Mouse (Mus musculus) adrenal gland, adult 2 months (tissue): ENCODE data around the gene Tomm40. TPM values are rescaled to one million over a fixed set of nuclear protein-coding genes. Genes with fewer than 3 reads are reported as not detected.

ENCODE experiments used
- DNase-seq: peaks from one replicate; pipeline ENCODE4 v3.0.0; 2021
- long read RNA-seq: library from polyadenylated mRNA; stranded (forward); transcript quantifications from one replicate; pipeline ENCODE4 v2.0.0, GENCODE M21; 2021
- polyA plus RNA-seq: library from polyadenylated mRNA; depleted of rRNA; stranded (reverse); fragments of >200 nt; gene quantifications from 2 replicates; pipeline ENCODE4 v1.2.3, GENCODE M21; 2012; rRNA removed
- total RNA-seq, 2 experiments: library from RNA; stranded (reverse); gene quantifications; 2 replicates each; pipeline ENCODE4 v1.2.3; 2021

Gene Tomm40
- 100 to 1,000 TPM; 115 to 143 TPM for total RNA-seq
- polyA plus RNA-seq, result 164 and 165 TPM in 2 replicates
- long read RNA-seq, transcript Tomm40-201 (9 exons, 1,646 nt), result minor isoform, 25 of 227 reads
- long read RNA-seq, transcript Tomm40-202 (10 exons, 1,577 nt), result major isoform, 186 of 227 reads
- long read RNA-seq, partial matches to known transcripts, result 4 of 227 reads
- long read RNA-seq, other reads (novel, unspliced or antisense), result 12 of 227 reads

- peak; percentile 99 for DNase-seq
These were observed at the start of gene Tomm40 for GRCm38 (mm10) chr7:19715239-19716054. Gene Tomm40 (minus strand): TSS chr7:19715438.

- no peak for DNase-seq
These were observed 49.3 kb upstream of the Tomm40 start for GRCm38 (mm10) chr7:19764581-19764980.

DNA sequence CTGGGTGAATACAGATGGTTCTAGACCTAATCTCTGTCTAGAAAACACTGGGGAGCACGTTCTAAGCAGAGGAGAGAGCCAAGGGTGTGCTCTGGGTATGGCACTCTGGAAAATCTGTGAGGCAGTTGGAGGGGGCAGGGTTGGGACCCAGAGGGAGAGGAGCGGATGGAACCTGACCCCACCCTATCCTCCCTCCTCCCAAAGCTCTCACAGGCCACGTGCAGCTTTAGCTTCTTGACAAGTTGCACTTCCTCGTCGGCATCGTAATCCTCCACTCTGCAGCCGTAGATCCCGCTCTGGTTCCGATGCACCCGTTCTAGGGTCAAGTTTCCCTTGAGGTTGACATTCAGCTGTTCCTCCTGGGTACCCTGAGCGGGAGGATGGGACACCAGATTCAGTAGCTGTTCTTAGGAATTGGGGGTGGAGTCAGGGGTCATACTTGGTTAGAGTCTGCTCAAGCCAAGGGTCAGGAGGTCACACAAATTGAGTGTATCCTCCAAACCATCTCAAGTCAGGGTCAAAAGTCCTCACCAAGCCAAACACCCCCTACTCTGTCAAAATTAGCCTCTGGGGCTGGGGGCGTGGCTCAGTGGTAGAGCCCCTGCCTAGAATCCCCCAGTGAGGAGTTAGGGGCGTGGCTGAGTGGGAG lies 48.7 kb upstream of the Tomm40 start:
- no peak for DNase-seq

DNA sequence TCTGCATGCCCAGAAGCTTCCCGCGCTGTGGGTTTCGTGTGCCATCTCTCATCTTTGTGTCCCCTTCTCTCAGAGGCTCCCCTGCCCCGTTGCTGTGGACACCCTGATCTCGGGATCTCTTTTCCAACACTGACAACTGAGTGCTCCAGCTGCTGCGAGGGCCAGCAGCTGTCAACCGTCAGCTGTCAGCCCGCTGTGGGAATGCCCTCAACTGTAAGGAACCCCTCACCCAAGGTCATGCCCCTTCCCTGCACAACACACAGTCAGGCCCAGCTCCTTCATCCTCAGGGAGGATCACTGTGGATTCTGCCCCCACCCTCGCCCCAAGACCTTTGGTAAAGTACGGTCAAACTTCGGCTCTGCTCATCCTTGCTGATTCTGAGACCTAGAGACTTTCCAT lies 47.0 kb upstream of the Tomm40 start:
- no peak for DNase-seq

DNA sequence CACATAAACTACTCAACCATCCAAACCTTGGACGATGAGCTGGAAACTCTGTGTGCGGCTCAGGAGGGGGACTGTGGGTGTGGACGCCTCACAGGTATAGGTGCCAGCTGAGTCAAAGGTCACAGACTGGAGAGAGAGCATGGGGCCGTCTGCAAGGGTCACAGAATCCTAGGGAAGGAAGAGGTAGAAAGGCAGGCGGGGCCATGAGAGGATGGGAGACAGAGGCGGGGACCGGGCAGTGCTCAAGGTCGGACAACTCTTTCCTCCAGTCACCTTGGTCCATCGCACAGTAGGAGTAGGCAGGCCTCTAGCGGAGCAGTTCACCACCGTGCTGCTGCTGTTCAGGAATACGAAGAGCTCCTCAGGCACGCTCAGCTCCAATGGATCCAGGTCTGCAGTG lies 44.8 kb upstream of the Tomm40 start:
- no peak for DNase-seq

GRCm38 (mm10) chr7:19758623-19759022 lies 43.4 kb upstream of the Tomm40 start:
- DNase-seq, result no peak

DNA sequence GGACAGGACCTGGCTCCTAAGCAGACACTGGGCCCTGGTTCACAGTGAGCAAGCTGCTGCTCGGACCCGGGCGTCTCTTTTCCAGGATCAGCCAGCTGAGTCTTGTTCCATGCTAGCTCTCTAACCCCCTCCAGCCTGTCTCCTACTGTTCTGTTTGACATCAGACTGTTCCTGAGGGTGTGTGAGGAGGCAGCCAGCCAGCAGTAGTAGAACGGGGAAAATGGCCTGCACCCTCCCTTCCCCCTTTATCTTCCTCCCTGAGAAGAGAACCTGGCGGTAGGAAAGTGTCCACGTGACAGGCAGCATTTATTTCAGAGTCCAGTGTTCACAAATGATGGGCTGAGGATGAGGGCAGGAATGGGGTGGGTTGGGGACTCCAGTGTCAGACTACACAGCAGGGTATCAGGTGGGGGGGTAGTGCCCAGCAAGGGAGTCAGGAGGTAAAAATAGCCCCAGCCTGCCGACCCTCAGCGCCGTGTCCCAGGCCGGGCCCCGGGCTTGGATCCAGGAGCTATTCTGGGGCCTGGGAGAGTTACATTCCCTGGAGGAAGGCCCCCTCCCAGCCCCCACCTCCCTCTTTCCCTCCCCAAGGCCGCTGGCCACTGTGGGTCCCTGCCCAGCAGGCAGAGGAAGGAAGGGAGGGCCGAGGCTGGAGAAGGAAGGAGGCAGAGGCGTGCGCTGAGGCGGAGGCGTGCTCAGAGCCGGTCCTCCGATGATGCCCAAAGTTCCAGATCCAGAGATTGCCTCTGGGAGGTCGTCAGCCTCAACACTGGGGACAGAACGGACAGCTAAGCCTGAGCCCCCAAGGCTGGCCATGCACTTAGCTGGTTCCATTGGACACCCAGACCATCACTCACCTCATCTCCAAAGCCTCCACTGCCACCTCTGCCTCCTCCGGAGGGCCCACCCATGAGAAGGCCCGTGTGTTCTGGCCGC lies 40.9 kb upstream of the Tomm40 start:
- peak; percentile 82 for DNase-seq

GRCm38 (mm10) chr7:19755008-19755407 lies 39.8 kb upstream of the Tomm40 start:
- DNase-seq, result no peak

GRCm38 (mm10) chr7:19754065-19754464 lies 38.8 kb upstream of the Tomm40 start:
- no peak for DNase-seq

GRCm38 (mm10) chr7:19753587-19753986 lies 38.3 kb upstream of the Tomm40 start:
- DNase-seq, result peak; percentile 44

- no peak for DNase-seq
These were observed 37.4 kb upstream of the Tomm40 start for GRCm38 (mm10) chr7:19752652-19753051.

- DNase-seq, result peak; percentile 53
These were observed 35.8 kb upstream of the Tomm40 start for GRCm38 (mm10) chr7:19751070-19751383.

DNA sequence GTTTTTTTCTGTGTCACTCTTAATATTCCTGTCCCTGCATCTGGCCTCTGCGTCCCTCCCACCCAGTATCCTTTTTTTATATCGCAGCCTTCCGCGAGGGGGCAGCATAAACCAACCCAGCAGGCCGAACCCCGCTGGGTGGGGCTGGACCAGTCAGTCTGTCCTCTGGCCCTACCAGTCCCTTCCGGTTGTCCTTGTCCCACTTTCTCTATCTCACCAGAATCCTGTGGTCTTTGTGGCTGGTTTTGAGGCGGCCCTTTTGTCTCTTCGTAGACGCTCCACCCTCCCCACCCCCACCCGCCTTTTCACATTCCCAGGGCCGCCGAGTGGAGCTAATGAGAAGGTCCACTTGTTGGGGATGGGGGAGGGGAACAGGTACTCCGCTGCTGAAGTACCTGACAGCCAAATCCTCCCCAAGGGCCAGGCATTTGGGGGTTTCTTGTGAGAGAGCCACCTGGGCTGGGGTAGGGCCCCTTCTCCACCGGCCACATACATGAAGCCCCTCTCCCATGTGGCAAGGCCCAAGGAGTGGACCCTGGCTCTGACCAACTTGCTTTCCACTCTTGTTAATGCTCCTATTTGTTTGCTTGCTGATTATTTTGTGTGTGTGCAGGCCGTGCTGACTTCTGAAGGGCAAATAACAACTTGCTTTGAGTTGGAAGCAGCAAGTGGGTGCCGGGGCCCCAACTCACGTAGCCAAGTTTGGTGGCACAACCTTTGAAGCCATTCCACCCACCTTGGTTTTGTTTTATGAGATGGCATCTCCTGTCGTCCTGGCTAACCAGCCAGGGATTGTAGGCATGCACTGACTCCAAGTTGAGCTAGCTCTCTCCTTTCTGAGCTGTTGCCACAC lies 35.2 kb upstream of the Tomm40 start, which contains the start of gene Nectin2:
TSS of gene Nectin2 (minus strand) at position 267 of the 853 bp plus-strand sequence.
- DNase-seq, result peak; percentile 95

- peak; percentile 98 for DNase-seq
These were observed 34.4 kb upstream of the Tomm40 start for GRCm38 (mm10) chr7:19749389-19750216.

- no peak for DNase-seq
These were observed 33.3 kb upstream of the Tomm40 start for GRCm38 (mm10) chr7:19748219-19749195.

- peak; percentile 61 for DNase-seq
These were observed 32.4 kb upstream of the Tomm40 start for GRCm38 (mm10) chr7:19747420-19748218.

DNA sequence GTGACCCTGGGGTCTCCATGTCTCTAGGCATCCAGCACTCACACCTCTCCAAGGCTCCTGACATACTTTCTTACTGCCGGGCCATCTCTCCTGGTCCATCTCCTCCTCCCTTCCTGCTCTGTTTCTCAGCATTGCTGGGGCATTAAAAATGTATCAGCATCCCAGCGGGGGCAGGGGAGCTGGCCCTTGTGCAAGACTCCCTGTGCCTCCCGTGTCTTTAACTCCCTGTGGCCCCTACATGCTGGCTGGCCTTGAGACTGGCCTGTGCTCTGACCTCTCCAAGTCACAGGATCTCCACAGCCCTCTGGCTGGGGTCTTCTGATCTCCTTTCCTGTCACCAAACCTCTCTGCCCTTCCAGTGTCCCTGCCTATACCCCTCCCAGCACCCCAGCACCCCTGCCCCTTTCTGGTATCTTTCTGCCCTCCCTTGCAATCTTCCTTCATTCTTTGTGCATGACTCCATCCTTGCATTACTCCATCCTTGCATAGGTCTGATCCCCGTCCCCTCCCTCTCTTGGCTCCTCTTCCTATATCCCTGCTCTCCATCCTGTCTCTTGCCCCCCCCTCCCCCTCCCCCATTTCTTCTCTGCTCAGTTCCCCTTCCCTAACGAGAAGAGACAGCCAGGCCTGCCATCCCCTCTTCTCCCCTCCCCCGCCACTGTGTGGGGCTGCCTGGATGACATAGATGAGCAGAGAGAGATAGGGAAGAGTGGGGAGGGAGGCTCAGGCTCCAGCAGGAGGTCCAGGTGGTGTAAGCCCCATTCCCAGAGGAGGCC lies 31.4 kb upstream of the Tomm40 start:
- peak; percentile 61 for DNase-seq
